Mouse (Mus musculus): ENCODE measurements at regions not wholly inside any gene's neighbourhood (a gene's known extent, or its start where the extent isn't known, plus 50 kb on each side); places are given as distances from the start of the nearest gene placed in this dataset.
A peak's percentile ranks its signal among the peaks of the same experiment; 100 is the strongest.

- ATAC-seq (ENCODE audit: insufficient read depth) = no peak
- TF ChIP-seq EP300 (IDR thresholded peaks at IDR 0.05; ENCODE audit: low read depth) (no peak), CTCF (IDR thresholded peaks at IDR 0.05; ENCODE audit: low read depth) (no peak)
- H3K9ac ChIP-seq (replicated peaks) = no peak overlapping the region
- no peak overlapping the region for H3K27ac ChIP-seq
- H3K9me3 ChIP-seq (ENCODE audit: control insufficient read depth, low read length) = no peaks in the 10 kb centered on the region; the same call in 1 of the 2 replicates
- H3K4me3 ChIP-seq (ENCODE audit: insufficient read depth in 1 of 2, low read depth in 2 of 2, low read length in 2 of 2) = no peak overlapping the region
- DNase-seq (ENCODE audit: low read depth in 3 of 3, low spot score in 3 of 3) = no peak
- no peaks in the 10 kb centered on the region for H3K36me3 ChIP-seq (replicated peaks; ENCODE audit: control insufficient read depth, insufficient read depth, low read depth)
- H3K4me1 ChIP-seq (replicated peaks; ENCODE audit: control insufficient read depth in 2 of 2, insufficient read depth in 2 of 2, low read length in 1 of 2) = no peaks in the 10 kb centered on the region
- no peak overlapping the region for H3K4me2 ChIP-seq (ENCODE audit: low read depth)
- WGBS (ENCODE audit: insufficient replicate concordance) = 56% methylated on average over 17 of the region's 17 CpGs
- no peaks in the 10 kb centered on the region for H3K27me3 ChIP-seq (ENCODE audit: control insufficient read depth, insufficient read depth, low read length)
These were observed 65.3 kb upstream of the Pomp start for GRCm38 (mm10) chr5:147794711-147795532.

DNA sequence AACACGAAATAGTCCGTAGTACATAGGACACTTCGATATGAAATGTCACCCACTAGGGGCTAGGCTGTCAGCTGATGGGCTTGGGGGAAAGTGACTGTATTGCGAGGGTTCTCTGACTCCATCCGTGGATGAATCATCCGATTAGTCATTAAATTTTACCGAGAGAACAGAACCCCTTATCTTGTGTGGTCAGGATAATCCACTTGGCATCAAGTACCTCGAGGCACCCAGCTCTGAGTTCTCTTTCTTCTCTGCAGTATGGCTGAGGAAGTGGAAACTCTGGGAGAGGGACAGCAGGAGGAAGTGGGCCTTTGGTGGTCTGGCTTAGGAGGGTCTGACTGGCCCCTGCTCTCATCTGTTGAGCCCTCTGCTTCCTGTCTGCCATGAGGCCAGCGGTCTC is 67.2 kb upstream of the Pomp start:
- Histone ChIP-seq H3K27me3 (ENCODE audit: control insufficient read depth, insufficient read depth, low read length) (no peaks in the 10 kb centered on the region), H3K9ac (replicated peaks) (no peak overlapping the region), H3K36me3 (replicated peaks; ENCODE audit: control insufficient read depth, insufficient read depth, low read depth) (no peaks in the 10 kb centered on the region), H3K4me1 (replicated peaks; ENCODE audit: control insufficient read depth in 2 of 2, insufficient read depth in 2 of 2, low read length in 1 of 2) (no peaks in the 10 kb centered on the region), H3K9me3 (ENCODE audit: control insufficient read depth, low read length) (no peaks in the 10 kb centered on the region; the same call in 1 of the 2 replicates), H3K4me3 (ENCODE audit: insufficient read depth in 1 of 2, low read depth in 2 of 2, low read length in 2 of 2) (no peak overlapping the region), H3K4me2 (ENCODE audit: low read depth) (no peak overlapping the region), H3K27ac (no peak overlapping the region)
- TF ChIP-seq EP300 (IDR thresholded peaks at IDR 0.05; ENCODE audit: low read depth) (no peak), CTCF (IDR thresholded peaks at IDR 0.05; ENCODE audit: low read depth) (no peak)
- 27% methylated on average over 9 of the region's 9 CpGs for WGBS (ENCODE audit: insufficient replicate concordance)
- ATAC-seq (ENCODE audit: insufficient read depth) (no peak), DNase-seq (ENCODE audit: low read depth in 3 of 3, low spot score in 3 of 3) (no peak)

DNA sequence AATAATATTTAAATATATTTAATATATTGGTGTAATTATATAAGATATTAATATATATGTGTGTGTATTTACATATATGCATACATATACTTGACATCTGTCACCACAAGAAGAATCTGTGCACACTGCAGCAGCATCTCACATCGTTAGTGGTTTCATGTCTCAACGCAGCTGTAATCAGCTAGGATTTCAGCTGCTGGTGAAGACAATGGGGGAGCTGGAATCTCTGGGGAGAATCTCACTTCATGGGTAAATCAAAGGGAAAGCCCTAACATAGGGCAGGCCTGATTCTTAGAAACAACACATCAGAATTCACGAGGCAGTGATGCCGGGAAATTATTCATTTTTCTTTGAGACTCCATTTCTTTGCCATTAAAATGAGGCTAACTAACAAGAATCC is 66.8 kb upstream of the Flt1 start:
- Histone ChIP-seq H3K36me3 (replicated peaks; ENCODE audit: control insufficient read depth, insufficient read depth, low read depth) (no peaks in the 10 kb centered on the region), H3K27me3 (ENCODE audit: control insufficient read depth, insufficient read depth, low read length) (no peaks in the 10 kb centered on the region), H3K9me3 (ENCODE audit: control insufficient read depth, low read length) (no peaks in the 10 kb centered on the region; the same call in 1 of the 2 replicates), H3K27ac (no peak overlapping the region), H3K4me2 (ENCODE audit: low read depth) (no peak overlapping the region), H3K9ac (replicated peaks) (no peak overlapping the region), H3K4me3 (ENCODE audit: insufficient read depth in 1 of 2, low read depth in 2 of 2, low read length in 2 of 2) (no peak overlapping the region), H3K4me1 (replicated peaks; ENCODE audit: control insufficient read depth in 2 of 2, insufficient read depth in 2 of 2, low read length in 1 of 2) (no peaks in the 10 kb centered on the region)
- WGBS (ENCODE audit: insufficient replicate concordance) = 60% methylated on average over 4 of the region's 4 CpGs
- ATAC-seq (ENCODE audit: insufficient read depth) = no peak
- no peak for DNase-seq (ENCODE audit: low read depth in 3 of 3, low spot score in 3 of 3)
- TF ChIP-seq CTCF (IDR thresholded peaks at IDR 0.05; ENCODE audit: low read depth) (no peak), EP300 (IDR thresholded peaks at IDR 0.05; ENCODE audit: low read depth) (no peak)

DNA sequence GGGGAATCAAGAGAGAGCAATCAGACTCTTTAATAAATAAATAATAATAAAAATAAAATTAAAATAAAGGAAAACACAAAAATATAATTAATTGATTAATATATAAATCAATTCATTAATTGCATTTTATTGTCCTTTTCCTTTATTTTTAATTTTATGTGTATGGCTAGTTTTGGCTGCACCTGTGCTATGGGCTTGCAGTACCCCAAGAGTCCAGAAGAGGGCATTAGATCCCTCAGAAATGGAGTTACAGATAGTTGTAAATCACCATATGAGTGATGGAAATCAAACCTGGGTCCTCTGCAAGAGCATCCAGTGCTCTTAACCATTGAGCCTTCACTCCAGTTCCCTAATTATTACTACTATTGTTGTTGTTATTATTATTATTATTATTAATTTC is 65.3 kb upstream of the Flt1 start:
- no peak overlapping the region for H3K27ac ChIP-seq

GRCm38 (mm10) chr5:147788496-147788895 is 62.7 kb upstream of the Flt1 start:
- no peak overlapping the region for H3K4me2 ChIP-seq (ENCODE audit: low read depth)
- WGBS (ENCODE audit: insufficient replicate concordance) = 62% methylated on average over 6 of the region's 6 CpGs
- H3K27me3 ChIP-seq (ENCODE audit: control insufficient read depth, insufficient read depth, low read length) = no peaks in the 10 kb centered on the region
- no peak for ATAC-seq (ENCODE audit: insufficient read depth)
- DNase-seq (ENCODE audit: low read depth in 3 of 3, low spot score in 3 of 3) = no peak
- H3K27ac ChIP-seq = no peak overlapping the region
- H3K4me1 ChIP-seq (replicated peaks; ENCODE audit: control insufficient read depth in 2 of 2, insufficient read depth in 2 of 2, low read length in 1 of 2) = no peaks in the 10 kb centered on the region
- H3K36me3 ChIP-seq (replicated peaks; ENCODE audit: control insufficient read depth, insufficient read depth, low read depth) = no peaks in the 10 kb centered on the region
- H3K9ac ChIP-seq (replicated peaks) = no peak overlapping the region
- no peak for TF ChIP-seq CTCF (IDR thresholded peaks at IDR 0.05; ENCODE audit: low read depth)
- H3K4me3 ChIP-seq (ENCODE audit: insufficient read depth in 1 of 2, low read depth in 2 of 2, low read length in 2 of 2) = no peak overlapping the region
- H3K9me3 ChIP-seq (ENCODE audit: control insufficient read depth, low read length) = no peaks in the 10 kb centered on the region; the same call in 1 of the 2 replicates

More for the DNA sequence above, 65.3 kb upstream of the Flt1 start:
- ATAC-seq (ENCODE audit: insufficient read depth) = no peak
- Histone ChIP-seq H3K4me3 (ENCODE audit: insufficient read depth in 1 of 2, low read depth in 2 of 2, low read length in 2 of 2) (no peak overlapping the region), H3K36me3 (replicated peaks; ENCODE audit: control insufficient read depth, insufficient read depth, low read depth) (no peaks in the 10 kb centered on the region), H3K9ac (replicated peaks) (no peak overlapping the region), H3K4me2 (ENCODE audit: low read depth) (no peak overlapping the region), H3K4me1 (replicated peaks; ENCODE audit: control insufficient read depth in 2 of 2, insufficient read depth in 2 of 2, low read length in 1 of 2) (no peaks in the 10 kb centered on the region), H3K27me3 (ENCODE audit: control insufficient read depth, insufficient read depth, low read length) (no peaks in the 10 kb centered on the region), H3K9me3 (ENCODE audit: control insufficient read depth, low read length) (no peaks in the 10 kb centered on the region; the same call in 1 of the 2 replicates)
- TF ChIP-seq EP300 (IDR thresholded peaks at IDR 0.05; ENCODE audit: low read depth) (no peak), CTCF (IDR thresholded peaks at IDR 0.05; ENCODE audit: low read depth) (peak; percentile 34; the same call in 1 of the 2 replicates)
- DNase-seq (ENCODE audit: low read depth in 3 of 3, low spot score in 3 of 3) = no peak

Data from liver, embryonic 14.5 days (tissue).